Mouse (Mus musculus) kidney, embryonic 14.5 days (tissue): Measurements from ENCODE around the gene Tfb1m. TPM values are rescaled to one million over a fixed set of nuclear protein-coding genes. Genes with fewer than 3 reads are reported as not detected.
A peak's percentile ranks its signal among the peaks of the same experiment; 100 is the strongest.

Experiments used
- ATAC-seq: fragments of 200-750 bp; cut with Nextera tagmentation; 2 replicates; pipeline ENCODE4 v1.8.0; 2017; ENCODE audit warnings: moderate number of reproducible peaks, mild to moderate bottlenecking, moderate TSS enrichment, moderate library complexity; ENCODE audit not compliant: low FRiP score, low TSS enrichment
- H3K27ac ChIP-seq: fragments of 300-500 bp; sonication (generic); 2 replicates; pipeline ENCODE4 v1.5.1; 2014; ENCODE audit warnings: low read depth, mild to moderate bottlenecking, low read length, moderate library complexity, mixed read lengths
- H3K27me3 ChIP-seq: fragments of 300-500 bp; sonication (generic); 2 replicates; pipeline ENCODE4 v1.6.1; 2014; ENCODE audit warnings: mild to moderate bottlenecking, low read length; ENCODE audit not compliant: control insufficient read depth, insufficient read depth
- H3K36me3 ChIP-seq: fragments of 300-500 bp; sonication (generic); 2 replicates; pipeline ENCODE4 v1.6.1; 2014; ENCODE audit warnings: low read length, mixed read lengths; ENCODE audit not compliant: control insufficient read depth, insufficient read depth
- H3K4me1 ChIP-seq: fragments of 300-500 bp; sonication (generic); 2 replicates; pipeline ENCODE4 v1.6.1; 2014; ENCODE audit warnings: low read length, mixed read lengths; ENCODE audit not compliant: control insufficient read depth, insufficient read depth
- H3K4me2 ChIP-seq: fragments of 300-500 bp; sonication (generic); replicated peaks from 2 replicates; pipeline ENCODE4 v1.6.1; 2014; ENCODE audit warnings: low read depth, mild to moderate bottlenecking, low read length
- H3K4me3 ChIP-seq: fragments of 300-500 bp; sonication (generic); 2 replicates; pipeline ENCODE4 v1.5.1; 2014; ENCODE audit warnings: mild to moderate bottlenecking, low read length
- H3K9ac ChIP-seq: fragments of 300-500 bp; sonication (generic); 2 replicates; pipeline ENCODE4 v1.6.1; 2014; ENCODE audit warnings: low read depth, mild to moderate bottlenecking, low read length, moderate library complexity
- H3K9me3 ChIP-seq: fragments of 300-500 bp; sonication (generic); 2 replicates; pipeline ENCODE4 v1.6.1; 2016; ENCODE audit warnings: low read length; ENCODE audit not compliant: control insufficient read depth
- WGBS: fragments of 180-500 bp; shearing (Covaris S2); extraction: QIAGEN DNeasy Blood & Tissue Kit; methylation state at CpG from one replicate; pipeline ENCODE4 v1.1.7; 2014; 5-methylcytosine and 5-hydroxymethylcytosine counted together
- polyA plus RNA-seq: library from polyadenylated mRNA; unstranded; fragments of >200 nt; fragmentation: Nextera tagmentation; extraction: Ambion mirVana; gene quantifications from 2 replicates; pipeline ENCODE4 v1.2.1, GENCODE M21; 2014

Gene Tfb1m
- polyA plus RNA-seq, 1 experiment from 2014 or later = 19.5 TPM

GRCm38 (mm10) chr17:3558356-3558870, 832 bp upstream of the Tfb1m start:
- no peaks in the 10 kb centered on the region for H3K27me3 ChIP-seq
- no peaks in the 10 kb centered on the region for H3K36me3 ChIP-seq
- ATAC-seq = no peak
- H3K9ac ChIP-seq = no peak overlapping the region
- 80% methylated on average over 9 of the region's 9 CpGs for WGBS
- H3K4me1 ChIP-seq = peaks cover 8% of the 10 kb centered on the region; the same call in 1 of the 2 replicates
- peak overlapping the region; percentile 65 for H3K27ac ChIP-seq
- H3K9me3 ChIP-seq = no peaks in the 10 kb centered on the region
- H3K4me3 ChIP-seq = peak overlapping the region; percentile 56
- H3K4me2 ChIP-seq = peak overlapping the region; percentile 41

GRCm38 (mm10) chr17:3556251-3556650, 1.3 kb downstream of the Tfb1m start:
- H3K27ac ChIP-seq = no peak overlapping the region
- 70% methylated on average over 1 of the region's 1 CpGs for WGBS

GRCm38 (mm10) chr17:3547725-3548124, 9.9 kb downstream of the Tfb1m start:
- 70% methylated on average over 7 of the region's 7 CpGs for WGBS
- Histone ChIP-seq H3K4me1 (no peaks in the 10 kb centered on the region), H3K36me3 (peaks cover 6% of the 10 kb centered on the region; the same call in 1 of the 2 replicates), H3K27ac (no peak overlapping the region), H3K9ac (no peak overlapping the region), H3K4me2 (no peak overlapping the region), H3K27me3 (no peaks in the 10 kb centered on the region), H3K9me3 (no peaks in the 10 kb centered on the region), H3K4me3 (no peak overlapping the region)
- ATAC-seq = no peak

More at GRCm38 (mm10) chr17:3556251-3556650, 1.3 kb downstream of the Tfb1m start:
- Histone ChIP-seq H3K4me1 (peaks cover 8% of the 10 kb centered on the region; the same call in 1 of the 2 replicates), H3K9ac (no peak overlapping the region), H3K4me2 (no peak overlapping the region), H3K36me3 (no peaks in the 10 kb centered on the region), H3K9me3 (no peaks in the 10 kb centered on the region), H3K4me3 (peak overlapping the region; percentile 56; the same call in 1 of the 2 replicates), H3K27me3 (no peaks in the 10 kb centered on the region)
- ATAC-seq = no peak

- Histone ChIP-seq H3K4me3 (no peak overlapping the region), H3K9me3 (no peaks in the 10 kb centered on the region), H3K9ac (no peak overlapping the region), H3K4me2 (no peak overlapping the region), H3K27ac (no peak overlapping the region), H3K27me3 (no peaks in the 10 kb centered on the region), H3K36me3 (peaks cover 17% of the 10 kb centered on the region), H3K4me1 (no peaks in the 10 kb centered on the region)
- no peak for ATAC-seq
- WGBS = 92% methylated on average over 5 of the region's 5 CpGs
Measured at GRCm38 (mm10) chr17:3541033-3541432, 16.5 kb downstream of the Tfb1m start.

GRCm38 (mm10) chr17:3540304-3540703, 17.3 kb downstream of the Tfb1m start:
- no peak overlapping the region for H3K27ac ChIP-seq
- peaks cover 17% of the 10 kb centered on the region for H3K36me3 ChIP-seq
- no peak for ATAC-seq
- H3K4me3 ChIP-seq = no peak overlapping the region
- H3K27me3 ChIP-seq = no peaks in the 10 kb centered on the region
- 89% methylated on average over 2 of the region's 2 CpGs for WGBS
- H3K9me3 ChIP-seq = no peaks in the 10 kb centered on the region
- no peak overlapping the region for H3K9ac ChIP-seq
- H3K4me2 ChIP-seq = no peak overlapping the region
- no peaks in the 10 kb centered on the region for H3K4me1 ChIP-seq

GRCm38 (mm10) chr17:3533425-3533824, 24.2 kb downstream of the Tfb1m start:
- no peaks in the 10 kb centered on the region for H3K4me1 ChIP-seq
- H3K27ac ChIP-seq = no peak overlapping the region
- ATAC-seq = no peak
- H3K9ac ChIP-seq = no peak overlapping the region
- H3K4me2 ChIP-seq = no peak overlapping the region
- no peaks in the 10 kb centered on the region for H3K27me3 ChIP-seq
- H3K9me3 ChIP-seq = no peaks in the 10 kb centered on the region
- H3K4me3 ChIP-seq = no peak overlapping the region
- WGBS = 18% methylated on average over 1 of the region's 1 CpGs
- peaks cover 5% of the 10 kb centered on the region; the same call in 1 of the 2 replicates for H3K36me3 ChIP-seq

GRCm38 (mm10) chr17:3532254-3532653, 25.3 kb downstream of the Tfb1m start, which contains the start of gene Cldn20:
TSS of gene Cldn20 (plus strand) at chr17:3532554.
- WGBS = 86% methylated on average over 4 of the region's 4 CpGs

GRCm38 (mm10) chr17:3531641-3532040, 25.9 kb downstream of the Tfb1m start:
- H3K27me3 ChIP-seq = no peaks in the 10 kb centered on the region
- H3K4me3 ChIP-seq = no peak overlapping the region
- peaks cover 3% of the 10 kb centered on the region; the same call in 1 of the 2 replicates for H3K36me3 ChIP-seq
- H3K9ac ChIP-seq = no peak overlapping the region
- no peak overlapping the region for H3K4me2 ChIP-seq
- no peaks in the 10 kb centered on the region for H3K9me3 ChIP-seq
- H3K4me1 ChIP-seq = no peaks in the 10 kb centered on the region
- WGBS = 84% methylated on average over 1 of the region's 1 CpGs
- no peak for ATAC-seq
- H3K27ac ChIP-seq = no peak overlapping the region

More at GRCm38 (mm10) chr17:3532254-3532653, 25.3 kb downstream of the Tfb1m start, which contains the start of gene Cldn20:
- Histone ChIP-seq H3K4me3 (no peak within 1 kb of the TSS), H3K4me1 (no peaks in the 10 kb centered on the region), H3K9ac (no peak within 1 kb of the TSS), H3K27ac (no peak within 1 kb of the TSS), H3K27me3 (no peaks in the 10 kb centered on the region), H3K36me3 (peaks cover 3% of the 10 kb centered on the region; the same call in 1 of the 2 replicates), H3K9me3 (no peaks in the 10 kb centered on the region), H3K4me2 (no peak within 1 kb of the TSS)
- ATAC-seq = no peak

GRCm38 (mm10) chr17:3530549-3530948, 27.0 kb downstream of the Tfb1m start:
- Histone ChIP-seq H3K36me3 (peaks cover 3% of the 10 kb centered on the region; the same call in 1 of the 2 replicates), H3K4me1 (no peaks in the 10 kb centered on the region), H3K4me3 (no peak overlapping the region), H3K9me3 (no peaks in the 10 kb centered on the region), H3K9ac (no peak overlapping the region), H3K27me3 (no peaks in the 10 kb centered on the region), H3K4me2 (no peak overlapping the region), H3K27ac (no peak overlapping the region)
- ATAC-seq = no peak
- WGBS = 77% methylated on average over 7 of the region's 7 CpGs
